Mouse (Mus musculus): ENCODE measurements around the gene Treml1.

DNA sequence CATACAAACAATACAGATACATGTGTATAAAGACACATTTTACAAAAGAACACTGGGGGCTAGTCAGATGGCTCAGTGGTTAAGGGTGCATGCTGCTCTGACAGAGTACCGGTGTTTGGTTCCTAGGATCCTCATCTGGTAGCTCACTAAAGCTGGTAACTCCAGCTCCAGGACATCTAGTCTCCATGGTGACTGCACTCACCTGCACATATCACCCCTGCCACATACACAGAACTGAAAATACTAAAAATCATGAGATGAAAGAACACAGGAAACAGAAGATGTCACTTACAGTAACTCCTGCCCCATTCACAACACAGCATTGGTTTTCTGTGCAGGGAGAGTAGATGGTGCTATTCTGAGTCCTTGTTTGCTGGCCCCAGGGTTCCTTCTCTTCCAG, 41.0 kb upstream of the Treml1 start:
- TF ChIP-seq CTCF (IDR thresholded peaks at IDR 0.05; ENCODE audit: low read depth, low read length) (no peak), TAL1 (conservative IDR thresholded peaks at IDR 0.05; ENCODE audit: low read depth, low read length) (no peak), GATA1 (IDR thresholded peaks at IDR 0.05; ENCODE audit: borderline replicate concordance, low read length) (no peak)

Data from G1E (cell line).